Mouse (Mus musculus) spleen, adult 18-20 months (tissue): ENCODE results near the gene Shld1.

Experiments used
- DNase-seq, 2 experiments: peaks; one replicate each; pipeline ENCODE4 v3.0.0; 2022; ENCODE audit warnings: mixed read lengths in 2 of 2

The Shld1 gene

GRCm38 (mm10) chr2:132693980-132694379 lies 7.2 kb downstream of the Shld1 start:
- no peak for DNase-seq

- DNase-seq: no peak
Observed at GRCm38 (mm10) chr2:132695358-132696093, 8.8 kb downstream of the Shld1 start.

- DNase-seq: no peak
Observed at GRCm38 (mm10) chr2:132696519-132696918, 9.8 kb downstream of the Shld1 start.

- no peak for DNase-seq
Observed at GRCm38 (mm10) chr2:132697256-132697655, 10.5 kb downstream of the Shld1 start.

GRCm38 (mm10) chr2:132697695-132698094 lies 11.0 kb downstream of the Shld1 start:
- DNase-seq: no peak

- DNase-seq: no peak
Observed at GRCm38 (mm10) chr2:132698420-132698819, 11.7 kb downstream of the Shld1 start.

GRCm38 (mm10) chr2:132700921-132701320 lies 14.2 kb downstream of the Shld1 start:
- DNase-seq: no peak

GRCm38 (mm10) chr2:132701451-132701886 lies 14.7 kb downstream of the Shld1 start:
- DNase-seq: peak; percentile 46 to 75

GRCm38 (mm10) chr2:132705251-132705992 lies 18.7 kb downstream of the Shld1 start:
- no peak for DNase-seq

GRCm38 (mm10) chr2:132706309-132706708 lies 19.6 kb downstream of the Shld1 start:
- DNase-seq: no peak

GRCm38 (mm10) chr2:132710488-132710887 lies 23.8 kb downstream of the Shld1 start:
- no peak for DNase-seq

GRCm38 (mm10) chr2:132712061-132712460 lies 25.3 kb downstream of the Shld1 start:
- no peak for DNase-seq

- DNase-seq: no peak
Observed at GRCm38 (mm10) chr2:132714522-132714921, 27.8 kb downstream of the Shld1 start.

GRCm38 (mm10) chr2:132714946-132715345 lies 28.2 kb downstream of the Shld1 start:
- no peak for DNase-seq

- no peak for DNase-seq
Observed at GRCm38 (mm10) chr2:132715421-132716070, 28.8 kb downstream of the Shld1 start.

GRCm38 (mm10) chr2:132716154-132716553 lies 29.4 kb downstream of the Shld1 start:
- peak; percentile 15 to 60 for DNase-seq

- no peak for DNase-seq
Observed at GRCm38 (mm10) chr2:132716901-132717536, 30.3 kb downstream of the Shld1 start.

- DNase-seq: no peak
Observed at GRCm38 (mm10) chr2:132717537-132717912, 30.8 kb downstream of the Shld1 start.

- DNase-seq: no peak
Observed at GRCm38 (mm10) chr2:132720921-132721566, 34.3 kb downstream of the Shld1 start.

GRCm38 (mm10) chr2:132721844-132722243 lies 35.1 kb downstream of the Shld1 start:
- DNase-seq: no peak

- DNase-seq: no peak
Observed at GRCm38 (mm10) chr2:132723958-132724431, 37.3 kb downstream of the Shld1 start.

- no peak for DNase-seq
Observed at GRCm38 (mm10) chr2:132724561-132724960, 37.8 kb downstream of the Shld1 start.
